Mouse (Mus musculus): ENCODE measurements around the gene Kdsr. TPM values are rescaled to one million over a fixed set of nuclear protein-coding genes. Genes with fewer than 3 reads are reported as not detected.
"Not testable (repeated sequence)": the region's sequence is repeated elsewhere in the genome, so short reads cannot be mapped to it uniquely, and the experiment has no call there.

Gene Kdsr
- polyA plus RNA-seq, 1 experiment from 2014 or later, result 7.5 TPM

DNA sequence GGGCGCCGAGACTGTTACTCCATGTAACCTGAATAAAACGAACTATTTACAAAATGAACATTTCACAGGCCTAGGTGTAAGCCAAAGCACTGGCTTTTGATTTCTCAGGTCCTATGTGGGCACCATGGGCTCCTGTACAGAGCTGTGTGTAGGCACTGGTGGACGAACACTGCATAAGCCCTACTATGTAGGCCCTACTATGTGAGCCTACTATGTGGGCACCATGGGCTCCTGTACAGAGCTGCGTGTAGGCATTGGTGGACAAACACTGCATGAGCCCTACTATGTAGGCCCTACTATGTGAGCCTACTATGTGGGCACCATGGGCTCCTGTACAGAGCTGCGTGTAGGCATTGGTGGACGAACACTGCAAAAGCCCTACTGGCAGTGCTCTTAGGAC, 41.8 kb downstream of the Kdsr start:
- not testable (repeated sequence) for H3K4me1 ChIP-seq; H3K27me3 ChIP-seq (ENCODE audit: insufficient read depth, poor library complexity, severe bottlenecking); H3K4me3 ChIP-seq; DNase-seq (ENCODE audit: low spot score); H3K9me3 ChIP-seq; H3K36me3 ChIP-seq; H3K27ac ChIP-seq
- WGBS, result 72% methylated on average over 7 of the region's 7 CpGs

DNA sequence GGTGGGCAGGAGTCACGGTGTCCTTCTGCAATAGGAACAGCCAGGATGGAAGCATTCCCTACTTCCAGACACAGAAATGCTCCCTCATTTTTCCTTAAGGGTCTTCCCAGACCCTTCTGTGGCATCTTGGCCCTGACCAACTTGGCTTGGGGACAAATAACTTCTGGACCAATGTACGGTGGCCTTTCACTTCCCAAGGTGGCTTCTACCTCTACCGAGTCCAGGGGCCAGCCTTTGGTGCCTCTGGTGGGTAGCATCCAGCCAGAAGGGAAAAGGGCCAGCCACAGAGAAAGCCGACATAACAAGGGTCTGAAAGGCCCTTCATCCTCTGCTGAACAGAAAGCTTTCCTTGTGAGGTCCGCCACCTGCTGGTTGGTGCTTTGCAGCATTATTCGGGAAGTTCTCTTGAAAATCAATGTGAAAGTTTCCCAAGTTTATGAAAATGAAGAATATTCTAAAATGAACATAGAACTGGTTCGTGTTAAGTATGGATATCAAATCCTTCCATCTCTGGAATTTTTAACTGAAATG, 42.4 kb downstream of the Kdsr start:
- Histone ChIP-seq H3K4me1 (peaks cover 5% of the 10 kb centered on the region), H3K27ac (no peak overlapping the region; the same call in 1 of the 2 replicates), H3K9me3 (no peaks in the 10 kb centered on the region), H3K4me3 (no peak overlapping the region), H3K27me3 (ENCODE audit: insufficient read depth, poor library complexity, severe bottlenecking) (no peaks in the 10 kb centered on the region), H3K36me3 (no peaks in the 10 kb centered on the region)
- 38% methylated on average over 7 of the region's 7 CpGs for WGBS
- peak; percentile 80 for DNase-seq (ENCODE audit: low spot score)

DNA sequence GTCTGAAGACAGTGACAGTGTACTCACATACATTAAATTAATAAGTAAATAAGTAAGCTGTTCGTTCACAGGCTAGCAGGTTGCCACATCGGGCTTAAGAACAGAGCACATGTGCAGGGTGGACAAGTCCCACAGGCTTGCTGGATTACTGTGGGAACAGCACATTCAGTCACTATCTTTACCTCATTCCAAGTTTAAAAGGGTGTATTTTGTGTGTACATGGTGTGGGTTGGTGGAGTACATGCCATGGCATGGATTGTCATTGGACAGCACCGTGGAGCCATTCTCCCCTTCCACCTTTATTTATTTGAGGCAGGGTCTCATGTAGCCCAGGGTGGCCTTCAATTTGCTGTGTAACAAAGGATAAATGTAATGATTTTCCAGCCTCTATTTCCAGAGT, 43.4 kb downstream of the Kdsr start:
- WGBS, result 91% methylated on average over 3 of the region's 3 CpGs
- DNase-seq (ENCODE audit: low spot score), result no peak
- peaks cover 13% of the 10 kb centered on the region for H3K4me1 ChIP-seq
- no peak overlapping the region for H3K4me3 ChIP-seq
- H3K9me3 ChIP-seq, result no peaks in the 10 kb centered on the region
- H3K27me3 ChIP-seq (ENCODE audit: insufficient read depth, poor library complexity, severe bottlenecking), result no peaks in the 10 kb centered on the region
- no peak overlapping the region for H3K27ac ChIP-seq
- no peaks in the 10 kb centered on the region for H3K36me3 ChIP-seq

- Histone ChIP-seq H3K4me1 (peaks cover 13% of the 10 kb centered on the region), H3K9me3 (no peaks in the 10 kb centered on the region), H3K27me3 (ENCODE audit: insufficient read depth, poor library complexity, severe bottlenecking) (no peaks in the 10 kb centered on the region), H3K36me3 (no peaks in the 10 kb centered on the region), H3K4me3 (peak overlapping the region; percentile 85), H3K27ac (peak overlapping the region; percentile 96; the same call in 1 of the 2 replicates)
- DNase-seq (ENCODE audit: low spot score), result no peak
- 82% methylated on average over 13 of the region's 13 CpGs for WGBS
These were observed 44.1 kb downstream of the Kdsr start for GRCm38 (mm10) chr1:106715111-106716083.

GRCm38 (mm10) chr1:106714530-106714981, 45.0 kb downstream of the Kdsr start:
- no peaks in the 10 kb centered on the region for H3K27me3 ChIP-seq (ENCODE audit: insufficient read depth, poor library complexity, severe bottlenecking)
- H3K4me3 ChIP-seq, result peak overlapping the region; percentile 85
- peak overlapping the region; percentile 96 for H3K27ac ChIP-seq
- 7% methylated on average over 21 of the region's 21 CpGs for WGBS
- H3K4me1 ChIP-seq, result peaks cover 13% of the 10 kb centered on the region
- no peak for DNase-seq (ENCODE audit: low spot score)
- no peaks in the 10 kb centered on the region for H3K36me3 ChIP-seq
- H3K9me3 ChIP-seq, result no peaks in the 10 kb centered on the region

DNA sequence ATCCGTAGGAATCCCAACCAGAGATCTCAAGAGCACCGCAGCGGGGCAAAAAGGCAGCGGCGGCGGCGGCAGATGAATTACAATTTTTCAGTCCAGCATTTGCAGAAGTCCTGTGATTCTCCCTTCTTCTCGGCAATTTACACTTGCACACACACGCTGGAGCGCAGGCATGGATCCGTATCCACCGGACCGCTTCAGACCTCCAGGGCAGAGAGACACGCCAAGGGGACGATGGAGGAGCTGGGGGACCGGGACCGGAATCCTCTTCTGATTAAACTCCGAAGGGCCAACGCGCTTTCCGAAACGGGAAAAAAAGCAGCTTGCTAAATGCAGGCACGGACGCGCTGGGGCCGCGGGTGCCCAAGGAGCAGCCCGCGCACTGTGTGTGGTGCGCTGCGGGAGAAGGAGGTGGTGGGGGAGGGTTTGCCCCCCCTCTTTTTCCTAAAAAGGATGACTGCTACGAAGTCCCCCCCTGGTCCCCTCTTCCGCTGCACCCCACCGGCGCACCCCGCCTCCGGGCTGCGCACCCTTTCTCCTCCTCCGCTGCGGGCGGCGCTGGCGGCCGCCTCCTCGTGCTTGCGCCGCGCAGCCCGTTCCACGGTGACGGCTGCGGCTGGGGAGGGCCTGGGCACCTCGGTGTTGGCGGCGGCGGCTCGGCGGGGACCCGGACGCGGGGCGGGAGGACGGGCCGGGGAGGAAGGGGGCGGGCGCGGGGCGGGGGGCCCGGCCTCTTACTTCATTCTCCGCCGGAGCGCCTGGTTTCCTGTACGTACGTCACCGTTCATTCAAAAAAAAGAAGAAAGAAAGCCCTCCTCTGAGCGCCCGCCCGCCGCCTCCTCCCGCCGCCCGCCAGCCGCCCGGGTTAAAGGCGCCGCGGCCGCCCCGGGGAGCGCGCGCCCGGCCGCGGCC, 45.7 kb downstream of the Kdsr start, which contains the start of gene Bcl2:
TSS of gene Bcl2 (minus strand) at position 654 of the 909 bp plus-strand sequence.
- peak within 1 kb of the TSS; percentile 85 for H3K4me3 ChIP-seq
- no peaks in the 10 kb centered on the region for H3K27me3 ChIP-seq (ENCODE audit: insufficient read depth, poor library complexity, severe bottlenecking)
- peaks cover 17% of the 10 kb centered on the region for H3K4me1 ChIP-seq
- peak within 1 kb of the TSS; percentile 96 for H3K27ac ChIP-seq
- H3K36me3 ChIP-seq, result no peaks in the 10 kb centered on the region
- WGBS, result under 1% methylated on average over 94 of the region's 95 CpGs
- DNase-seq (ENCODE audit: low spot score), result peak; percentile 89
- H3K9me3 ChIP-seq, result no peaks in the 10 kb centered on the region

DNA sequence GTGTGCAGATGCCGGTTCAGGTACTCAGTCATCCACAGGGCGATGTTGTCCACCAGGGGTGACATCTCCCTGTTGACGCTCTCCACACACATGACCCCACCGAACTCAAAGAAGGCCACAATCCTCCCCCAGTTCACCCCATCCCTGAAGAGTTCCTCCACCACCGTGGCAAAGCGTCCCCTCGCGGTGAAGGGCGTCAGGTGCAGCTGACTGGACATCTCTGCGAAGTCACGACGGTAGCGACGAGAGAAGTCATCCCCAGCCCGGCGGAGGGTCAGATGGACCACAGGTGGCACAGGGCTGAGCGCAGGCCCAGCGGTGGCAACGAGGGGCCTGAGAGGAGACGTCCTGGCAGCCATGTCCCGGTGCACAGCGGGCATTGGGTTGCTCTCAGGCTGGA, 47.2 kb downstream of the Kdsr start:
- H3K27me3 ChIP-seq (ENCODE audit: insufficient read depth, poor library complexity, severe bottlenecking), result no peaks in the 10 kb centered on the region
- no peak for DNase-seq (ENCODE audit: low spot score)
- H3K27ac ChIP-seq, result peak overlapping the region; percentile 78
- H3K9me3 ChIP-seq, result no peaks in the 10 kb centered on the region
- 7% methylated on average over 22 of the region's 22 CpGs for WGBS
- H3K4me3 ChIP-seq, result peak overlapping the region; percentile 85
- peaks cover 17% of the 10 kb centered on the region for H3K4me1 ChIP-seq
- H3K36me3 ChIP-seq, result no peaks in the 10 kb centered on the region

GRCm38 (mm10) chr1:106711356-106712125, 48.0 kb downstream of the Kdsr start:
- Histone ChIP-seq H3K27me3 (ENCODE audit: insufficient read depth, poor library complexity, severe bottlenecking) (no peaks in the 10 kb centered on the region), H3K4me1 (peaks cover 17% of the 10 kb centered on the region), H3K4me3 (peak overlapping the region; percentile 85), H3K36me3 (no peaks in the 10 kb centered on the region), H3K9me3 (no peaks in the 10 kb centered on the region), H3K27ac (no peak overlapping the region)
- 61% methylated on average over 12 of the region's 12 CpGs for WGBS
- no peak for DNase-seq (ENCODE audit: low spot score)

DNA sequence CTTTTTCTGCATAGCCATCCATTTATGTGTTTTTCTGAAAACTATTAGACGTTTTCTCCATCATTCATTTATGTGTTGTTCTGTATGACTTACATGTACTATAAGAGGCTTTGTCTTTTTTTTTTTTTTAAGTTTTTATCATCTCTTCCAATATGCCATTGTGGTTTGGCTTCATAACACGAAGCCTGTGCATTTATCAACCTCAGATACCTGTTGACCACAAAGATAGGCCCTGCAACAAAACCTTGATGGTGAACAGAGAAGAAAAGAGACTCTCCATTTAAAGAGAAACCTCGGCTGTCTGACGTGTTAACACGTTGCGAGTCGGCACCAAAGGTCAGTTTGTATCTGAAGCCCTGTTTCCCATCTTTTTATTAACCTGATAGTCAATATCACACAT, 49.3 kb downstream of the Kdsr start:
- no peak overlapping the region for H3K4me3 ChIP-seq
- no peaks in the 10 kb centered on the region for H3K27me3 ChIP-seq (ENCODE audit: insufficient read depth, poor library complexity, severe bottlenecking)
- H3K4me1 ChIP-seq, result peaks cover 17% of the 10 kb centered on the region
- no peak overlapping the region for H3K27ac ChIP-seq
- no peaks in the 10 kb centered on the region for H3K36me3 ChIP-seq
- H3K9me3 ChIP-seq, result no peaks in the 10 kb centered on the region
- WGBS, result 69% methylated on average over 7 of the region's 7 CpGs
- DNase-seq (ENCODE audit: low spot score), result no peak

DNA sequence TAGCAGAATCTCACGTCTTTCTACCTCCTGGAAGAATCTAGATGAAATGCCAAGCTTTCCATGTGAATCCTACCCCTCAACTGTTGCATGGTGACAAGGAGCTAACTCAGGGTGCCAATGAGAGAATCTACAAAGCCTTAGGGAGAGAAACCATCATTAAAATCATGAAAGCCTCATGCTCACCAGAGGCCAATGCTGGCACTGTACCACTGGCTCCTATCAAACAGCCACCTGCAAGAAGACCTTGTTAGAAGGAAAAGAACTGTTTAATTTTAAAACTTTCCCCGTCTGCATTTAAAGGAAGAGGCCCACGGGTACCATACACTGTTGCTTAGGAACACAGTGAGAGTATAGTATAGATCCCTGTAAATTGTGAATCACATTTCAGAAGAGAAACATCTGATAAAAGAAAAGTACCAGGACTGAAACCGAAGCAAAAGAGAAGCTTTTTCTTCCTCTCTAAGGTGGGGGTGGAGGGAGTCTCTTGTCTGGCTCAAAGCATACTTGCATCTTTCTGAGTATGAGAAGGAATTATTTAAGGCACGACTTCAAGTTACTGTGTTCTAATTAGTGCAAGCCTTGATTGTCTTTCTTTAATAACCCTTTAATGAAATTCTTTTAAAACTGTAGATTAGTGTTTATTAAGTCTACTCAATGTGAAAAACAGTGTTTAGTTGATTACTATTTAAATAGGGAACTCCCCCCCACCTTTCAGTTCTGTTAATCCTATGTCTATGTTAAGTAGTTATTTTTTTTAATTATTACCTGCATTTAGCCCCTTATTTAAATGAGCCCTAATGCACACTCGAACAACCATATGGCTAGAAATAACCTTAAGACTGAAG, 52.3 kb downstream of the Kdsr start:
- no peaks in the 10 kb centered on the region for H3K27me3 ChIP-seq (ENCODE audit: insufficient read depth, poor library complexity, severe bottlenecking)
- H3K4me1 ChIP-seq, result peaks cover 24% of the 10 kb centered on the region
- no peak overlapping the region for H3K4me3 ChIP-seq
- H3K27ac ChIP-seq, result no peak overlapping the region
- DNase-seq (ENCODE audit: low spot score), result no peak
- H3K9me3 ChIP-seq, result no peaks in the 10 kb centered on the region
- no peaks in the 10 kb centered on the region for H3K36me3 ChIP-seq
- WGBS, result 75% methylated on average over 6 of the region's 6 CpGs

DNA sequence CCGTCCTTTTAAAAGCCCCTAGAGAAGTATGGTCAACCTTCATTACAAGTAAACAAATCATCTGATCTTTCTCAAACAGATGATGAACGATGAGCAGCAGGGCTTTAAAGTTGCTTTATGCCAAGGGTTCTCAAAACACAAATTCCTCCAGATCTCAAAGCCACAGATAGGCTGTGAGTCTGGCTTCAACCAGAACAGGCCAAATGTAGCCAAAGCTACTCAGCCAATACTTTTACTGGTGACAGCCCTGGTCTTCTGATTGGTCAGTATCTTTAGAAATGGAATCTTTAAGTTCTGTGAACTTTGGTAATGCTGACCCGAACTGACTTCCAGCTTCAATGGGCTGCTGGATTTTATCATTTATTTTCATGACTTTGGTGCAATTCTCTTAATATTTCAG, 56.3 kb downstream of the Kdsr start:
- Histone ChIP-seq H3K9me3 (no peaks in the 10 kb centered on the region), H3K4me3 (no peak overlapping the region), H3K4me1 (peaks cover 26% of the 10 kb centered on the region), H3K27ac (no peak overlapping the region), H3K36me3 (no peaks in the 10 kb centered on the region), H3K27me3 (ENCODE audit: insufficient read depth, poor library complexity, severe bottlenecking) (no peaks in the 10 kb centered on the region)
- no peak for DNase-seq (ENCODE audit: low spot score)
- WGBS, result 54% methylated on average over 3 of the region's 3 CpGs

Measured in heart, embryonic 10.5 days (tissue).